Comparison of ENCODE assay signal across 11 mouse cellular contexts in the genomic region with DNA sequence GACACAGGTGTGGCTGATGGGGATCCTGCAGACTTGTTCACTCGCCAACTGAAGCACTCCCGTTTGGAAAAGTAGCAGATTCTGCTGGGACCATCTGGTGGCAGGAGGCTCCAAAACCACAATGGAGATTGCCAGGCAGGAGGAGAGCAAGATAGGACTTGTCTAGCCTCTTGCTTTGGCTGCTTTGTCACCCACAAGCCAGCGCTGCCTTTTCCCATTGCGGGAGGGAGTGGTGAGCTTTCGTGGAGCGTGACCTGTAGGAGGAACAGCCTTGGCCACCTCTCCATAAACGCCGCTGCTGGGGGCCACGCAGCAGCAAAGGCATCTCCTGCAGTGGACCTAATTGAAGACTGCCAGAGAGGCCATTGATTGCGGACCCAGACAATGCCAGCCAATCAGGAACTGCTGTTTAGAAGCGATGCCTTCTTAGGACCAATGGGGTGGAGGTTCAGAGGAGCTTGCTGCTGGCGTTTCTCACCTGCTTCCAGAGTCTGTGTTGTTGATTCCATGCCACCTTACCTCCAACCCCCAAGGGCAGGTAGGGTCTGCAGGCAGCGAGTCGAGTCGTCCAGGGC.
DNase-seq lines count a peak whose midpoint lies in the region; ATAC-seq lines count a peak whose summit lies in the region.
"Had no signal": no experiment of that assay in that cellular context is flagged by ENCODE, and none has a peak within 500 bp of the region (broad histone marks: within the 10 kb centered on the region; RNA-seq: fewer than 3 reads in every experiment).

No protein-coding gene starts in this region.

- peak; percentile 46 for ATAC-seq in cerebellum, adult (ENCODE audit: insufficient number of reproducible peaks, low FRiP score, low TSS enrichment)
- no peak for ATAC-seq in hindbrain, embryonic 12.5 days (ENCODE audit: low FRiP score)

- peaks cover 51% of the 10 kb centered on the region for H3K4me1 ChIP-seq in hindbrain, embryonic 12.5 days

- 0 out of 2 replicates have a peak overlapping the region, but pooled peaks have one; percentile 80 for H3K27ac ChIP-seq in hindbrain, embryonic 12.5 days
- H3K27ac ChIP-seq: lung, embryonic 15.5 days had no signal

- no peak for DNase-seq in cerebellum, adult 8-10 months
- DNase-seq in testis, postnatal 14 days (ENCODE audit: low spot score), result peak; percentile 29
- no peak for DNase-seq in testis, postnatal 10 days (ENCODE audit: low spot score)
- peak; percentile 37 for DNase-seq in retina, postnatal 1 day
- no peak for DNase-seq in right cerebral cortex, postnatal 36 days (ENCODE audit: low spot score in 2 of 2)
- DNase-seq in adrenal gland, postnatal 36 days, result no peak
- DNase-seq: adrenal gland, postnatal 10 days; gastrocnemius, postnatal 10 days had no signal

- H3K4me2 ChIP-seq in hindbrain, embryonic 12.5 days (replicated peaks), result no peak overlapping the region; the same call in 1 of the 2 replicates
- H3K4me2 ChIP-seq: lung, embryonic 15.5 days had no signal

- no peaks in the 10 kb centered on the region for H3K36me3 ChIP-seq in hindbrain, embryonic 12.5 days
- H3K36me3 ChIP-seq: lung, embryonic 15.5 days had no signal

- H3K9ac ChIP-seq in hindbrain, embryonic 12.5 days, result no peak overlapping the region
- H3K9ac ChIP-seq: lung, embryonic 15.5 days had no signal

- 33% methylated on average over 15 of the region's 15 CpGs for WGBS in hindbrain, embryonic 12.5 days

- peaks cover 60% of the 10 kb centered on the region for H3K27me3 ChIP-seq in hindbrain, embryonic 12.5 days
- H3K27me3 ChIP-seq: lung, embryonic 15.5 days had no signal

- no peaks in the 10 kb centered on the region for H3K9me3 ChIP-seq in hindbrain, embryonic 12.5 days (replicated peaks)
- H3K9me3 ChIP-seq: lung, embryonic 15.5 days had no signal

- no peak overlapping the region for H3K4me3 ChIP-seq in hindbrain, embryonic 12.5 days
- H3K4me3 ChIP-seq: lung, embryonic 15.5 days had no signal

Comparison
In these comparisons a context has a peak if more than half of its experiments do, and no peak if none do; other contexts are left out.
1. DNase-seq: peak in testis, postnatal 14 days (single experiment) and retina, postnatal 1 day (single experiment); none in cerebellum, adult 8-10 months (single experiment), testis, postnatal 10 days (single experiment), right cerebral cortex, postnatal 36 days (0 of 2) and adrenal gland, postnatal 36 days (0 of 2).